Mouse (Mus musculus) cortical plate, adult 2 months (tissue): ENCODE results near the gene Vps37b. TPM values are rescaled to one million over a fixed set of nuclear protein-coding genes. Genes with fewer than 3 reads are reported as not detected.

Experiments
- H3K27ac ChIP-seq: fragments of 200-500 bp; 2 replicates; pipeline ENCODE4 v1.5.1; 2012; ENCODE audit warnings: low read length, control low read depth, inconsistent platforms; ENCODE audit not compliant: insufficient read depth
- H3K4me1 ChIP-seq: fragments of 200-500 bp; 2 replicates; pipeline ENCODE4 v1.6.1; 2011; ENCODE audit warnings: low read length; ENCODE audit not compliant: control insufficient read depth, insufficient read depth
- H3K4me3 ChIP-seq: fragments of 200-500 bp; 2 replicates; pipeline ENCODE4 v1.5.1; 2011; ENCODE audit warnings: mild to moderate bottlenecking, low read length, control low read depth; ENCODE audit not compliant: insufficient read depth
- CTCF ChIP-seq: fragments of 200-500 bp; IDR thresholded peaks from 2 replicates; pipeline ENCODE4 v1.5.1; 2011; ENCODE audit warnings: mild to moderate bottlenecking, control low read depth, low read length; ENCODE audit not compliant: insufficient read depth; ENCODE audit errors: extremely low read depth
- POLR2A ChIP-seq: fragments of 200-500 bp; IDR thresholded peaks from 2 replicates; pipeline ENCODE4 v1.6.1; 2011; ENCODE audit warnings: mild to moderate bottlenecking, low read length, control low read depth; ENCODE audit not compliant: insufficient read depth; ENCODE audit errors: extremely low read depth
- polyA plus RNA-seq: library from polyadenylated mRNA; depleted of rRNA; stranded (reverse); fragments of >200 nt; gene quantifications from 2 replicates; pipeline ENCODE4 v1.2.3, GENCODE M21; 2012

Gene Vps37b
- polyA plus RNA-seq, 1 experiment = 48.4 TPM

DNA sequence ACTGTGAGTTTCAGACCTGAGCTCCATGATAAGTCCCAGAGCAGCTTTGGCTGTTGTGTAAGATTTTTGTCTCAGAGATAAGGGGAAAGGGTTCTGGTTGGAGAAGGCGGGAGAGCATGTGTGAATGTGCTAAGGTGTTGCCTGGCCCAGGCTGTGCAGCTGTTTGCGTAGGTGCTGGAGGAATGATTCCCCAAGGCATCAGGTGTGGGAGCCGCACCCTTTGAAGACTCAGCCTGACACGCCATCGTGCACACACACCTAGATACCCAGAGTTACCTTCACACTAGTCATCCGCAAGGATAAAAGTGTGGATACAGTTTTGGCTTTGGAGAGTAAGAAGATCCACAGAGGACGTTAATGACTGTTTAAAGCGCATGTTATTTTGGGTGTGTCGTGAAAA, 3.3 kb upstream of the Vps37b start:
- TF ChIP-seq CTCF = no peak
- no peak for TF ChIP-seq POLR2A
- Histone ChIP-seq H3K27ac (no peak overlapping the region), H3K4me3 (no peak overlapping the region), H3K4me1 (no peaks in the 10 kb centered on the region)

DNA sequence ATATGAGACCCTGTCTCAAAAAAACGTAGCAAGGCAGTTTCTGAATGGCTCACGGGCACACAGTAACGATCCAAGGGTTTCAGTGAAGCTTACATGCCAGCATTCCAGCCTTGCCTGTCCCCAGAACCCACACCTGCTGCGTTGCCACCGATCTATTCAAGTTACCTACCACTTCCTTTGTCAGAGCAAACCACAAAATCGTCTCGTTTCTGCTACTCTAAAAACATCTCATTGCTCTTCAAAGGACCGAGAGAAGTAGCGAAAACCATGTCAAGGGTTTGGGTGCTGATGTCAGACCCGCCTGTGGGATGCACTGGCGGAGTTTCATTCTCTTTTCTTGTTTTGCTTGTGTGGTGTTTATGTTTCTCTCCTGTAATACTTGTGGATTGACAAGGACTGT, 2.4 kb upstream of the Vps37b start:
- H3K4me3 ChIP-seq = no peak overlapping the region
- TF ChIP-seq POLR2A (no peak), CTCF (no peak)
- no peak overlapping the region for H3K27ac ChIP-seq
- peaks cover under 1% of the 10 kb centered on the region; the same call in 1 of the 2 replicates for H3K4me1 ChIP-seq

DNA sequence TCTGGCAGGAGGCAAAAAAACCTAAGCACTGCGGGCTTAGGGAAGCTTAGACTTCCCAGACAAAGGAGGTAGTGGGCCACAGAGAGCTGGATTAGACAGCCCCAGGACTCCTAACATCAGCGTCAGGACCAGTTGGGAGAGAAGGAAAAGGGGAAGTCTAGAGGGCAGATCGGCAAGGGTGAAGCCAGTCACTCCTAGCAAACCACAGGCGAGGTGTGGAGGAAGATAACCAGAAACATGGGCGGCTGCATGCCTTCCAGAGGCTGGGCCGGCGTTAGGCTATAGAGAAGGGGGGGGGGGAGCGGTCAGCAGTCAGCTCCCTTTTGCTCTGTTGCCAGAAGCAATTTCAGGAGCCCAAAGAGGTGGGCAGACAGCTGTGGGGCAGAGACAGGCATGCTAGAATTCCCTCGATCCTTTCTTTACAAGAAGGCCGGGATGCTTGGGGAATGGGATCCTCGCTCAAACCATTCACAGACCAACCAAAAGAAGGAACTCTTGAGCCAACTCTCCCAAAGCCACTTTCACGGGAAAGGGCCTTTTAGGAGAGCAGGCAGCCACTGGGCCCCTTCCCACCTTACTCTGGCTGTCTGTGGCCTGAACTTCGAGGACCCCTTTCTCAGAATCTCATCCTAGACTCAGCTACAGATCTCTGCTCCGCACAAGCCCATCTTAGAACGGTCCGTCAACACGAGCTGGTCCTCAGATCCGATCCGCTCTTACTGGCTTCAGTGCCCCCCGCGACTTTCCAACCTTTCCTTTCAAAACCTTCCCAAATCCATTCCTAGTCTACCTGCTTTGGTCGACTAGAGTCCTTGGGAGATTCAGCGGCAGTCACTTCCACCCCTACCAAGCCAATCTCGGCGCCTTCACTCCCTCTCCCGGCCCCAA, 758 bp downstream of the Vps37b start:
- Histone ChIP-seq H3K4me3 (peak overlapping the region; percentile 86), H3K27ac (peak overlapping the region; percentile 75), H3K4me1 (peaks cover 4% of the 10 kb centered on the region; the same call in 1 of the 2 replicates)
- TF ChIP-seq POLR2A (no peak), CTCF (no peak)

DNA sequence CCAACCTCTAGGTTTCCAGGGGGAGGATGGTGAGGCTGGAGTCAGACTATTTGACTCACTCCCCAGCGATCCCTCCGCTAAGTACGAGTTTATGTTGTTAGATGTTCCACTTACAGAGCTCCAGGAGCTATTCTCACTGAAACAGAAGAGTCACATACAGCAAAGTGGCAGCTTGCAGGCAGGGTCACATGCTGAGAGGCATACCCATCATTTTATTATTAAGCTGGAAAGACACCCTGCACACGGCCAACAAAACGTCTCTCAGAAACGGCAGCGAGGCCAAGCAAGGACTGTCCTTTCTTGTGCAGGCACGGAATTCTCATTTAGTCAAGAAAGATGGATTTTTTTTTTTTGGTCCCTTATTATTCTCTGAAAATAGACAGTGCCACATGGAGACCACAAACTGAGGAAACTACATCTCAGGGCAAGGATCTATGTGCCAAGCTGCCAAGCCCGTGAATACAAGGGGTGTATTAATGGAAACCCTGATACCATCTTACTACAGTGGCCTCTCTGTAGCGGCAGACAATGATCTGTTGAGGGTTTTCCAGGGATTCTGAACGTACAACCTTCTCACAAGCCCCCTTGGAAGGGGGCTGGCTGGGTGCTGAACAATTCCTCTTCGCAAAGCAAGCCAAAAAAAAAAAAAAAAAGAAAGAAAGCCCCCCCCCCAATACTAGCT, 1.5 kb downstream of the Vps37b start:
- peaks cover 8% of the 10 kb centered on the region; the same call in 1 of the 2 replicates for H3K4me1 ChIP-seq
- peak overlapping the region; percentile 86 for H3K4me3 ChIP-seq
- H3K27ac ChIP-seq = no peak overlapping the region
- no peak for TF ChIP-seq CTCF
- 0 out of 2 replicates have a peak, but pooled peaks have one; percentile 23 for TF ChIP-seq POLR2A

DNA sequence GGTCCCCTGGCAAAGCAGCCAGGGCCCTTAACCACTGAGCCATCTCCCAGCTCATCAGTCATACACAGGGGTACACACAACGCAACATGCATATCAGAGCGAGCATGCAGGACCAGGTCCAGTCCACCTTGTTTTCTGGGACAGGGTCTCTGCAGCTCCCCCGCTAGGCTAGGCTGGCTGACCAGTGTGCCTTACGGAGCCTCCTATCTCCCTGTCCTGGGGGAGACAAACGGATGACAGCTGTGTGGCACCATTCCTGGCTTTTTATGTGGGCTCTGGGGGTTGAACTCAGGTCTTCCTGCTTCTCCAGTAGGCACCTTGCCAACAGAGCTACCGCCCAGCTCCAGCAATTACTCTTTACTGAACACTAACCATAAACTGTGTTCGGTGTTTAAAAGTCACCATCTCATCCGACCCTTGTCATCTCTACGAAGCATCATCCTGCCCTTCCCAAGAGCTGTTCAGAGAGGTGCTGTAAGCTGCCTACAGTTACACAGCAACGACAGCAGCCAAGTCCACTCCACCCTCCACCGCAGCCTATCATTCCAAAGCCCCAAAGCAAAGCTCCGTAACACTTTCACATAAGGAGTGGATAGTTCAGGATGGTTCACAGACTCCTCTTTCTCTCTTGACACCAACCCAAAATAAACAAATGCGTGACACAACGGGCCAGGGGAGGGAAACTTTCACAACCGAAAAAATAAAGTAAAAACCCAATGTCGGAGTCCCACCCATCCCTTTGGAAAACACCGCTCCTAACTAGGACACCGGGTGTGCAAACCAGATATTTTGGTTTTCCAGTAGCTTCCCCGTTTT, 2.6 kb downstream of the Vps37b start:
- H3K27ac ChIP-seq = no peak overlapping the region
- peak overlapping the region; percentile 32 for H3K4me3 ChIP-seq
- TF ChIP-seq POLR2A (no peak), CTCF (no peak)
- H3K4me1 ChIP-seq = peaks cover 11% of the 10 kb centered on the region

DNA sequence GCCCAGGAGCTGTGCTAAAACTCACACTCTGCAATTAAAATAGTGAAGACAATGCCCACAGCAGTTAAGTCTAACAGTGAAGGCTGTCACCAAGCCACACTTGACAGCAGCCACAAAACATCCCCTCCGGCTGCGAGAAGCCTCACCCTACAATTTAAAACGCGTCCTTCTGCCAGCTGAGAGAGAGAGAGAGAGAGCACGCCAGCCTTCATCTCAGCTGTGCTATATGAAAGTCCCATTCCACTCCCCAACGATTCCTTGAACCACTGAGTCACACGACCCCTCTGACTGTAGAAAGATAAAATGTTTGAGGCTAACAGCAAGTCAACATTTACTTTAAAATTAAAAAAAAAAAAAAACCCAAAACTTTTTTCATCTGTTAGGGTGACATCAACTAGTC, 3.4 kb downstream of the Vps37b start:
- Histone ChIP-seq H3K27ac (no peak overlapping the region), H3K4me3 (peak overlapping the region; percentile 32; the same call in 1 of the 2 replicates), H3K4me1 (peaks cover 11% of the 10 kb centered on the region)
- TF ChIP-seq POLR2A = no peak
- TF ChIP-seq CTCF = no peak

DNA sequence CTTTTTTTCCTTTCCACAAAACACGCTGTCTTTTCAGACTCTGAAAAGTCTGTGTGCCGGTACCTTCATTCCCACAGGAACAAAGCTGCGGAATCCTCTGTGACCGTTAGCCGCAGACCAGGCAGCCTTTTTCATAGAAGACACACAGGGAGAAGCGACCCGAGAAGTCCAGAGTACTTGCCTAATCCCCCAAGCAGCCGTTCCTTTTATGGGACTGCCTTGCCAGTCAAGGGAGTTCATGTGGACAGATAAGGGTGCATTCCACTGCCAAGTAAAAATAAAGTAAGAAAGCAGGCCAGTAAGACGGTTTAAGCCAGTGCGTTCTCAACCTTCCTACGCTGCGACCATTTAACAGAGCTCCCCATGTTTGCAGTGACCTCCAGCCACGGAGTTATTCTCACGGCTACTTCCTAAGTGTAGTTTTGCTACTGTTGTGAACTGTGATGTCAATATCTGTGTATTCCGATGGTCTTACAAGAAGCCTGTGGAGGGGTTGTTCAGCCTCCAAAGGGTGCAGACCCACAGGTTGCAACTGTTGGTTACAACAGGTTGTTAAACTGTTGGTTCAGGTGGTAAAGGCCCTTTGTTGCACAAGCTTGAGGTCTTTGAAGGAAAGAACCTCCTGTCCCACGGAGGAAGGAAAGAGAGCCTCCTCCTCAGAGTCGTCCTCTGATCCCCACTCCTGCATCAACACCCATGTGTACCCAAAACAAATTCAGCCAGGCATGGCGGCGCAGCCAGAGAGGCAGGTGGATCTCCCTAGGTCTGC, 4.2 kb downstream of the Vps37b start:
- no peak for TF ChIP-seq POLR2A
- TF ChIP-seq CTCF = no peak
- H3K4me3 ChIP-seq = no peak overlapping the region
- no peak overlapping the region for H3K27ac ChIP-seq
- peaks cover 11% of the 10 kb centered on the region for H3K4me1 ChIP-seq

GRCm38 (mm10) chr5:124026568-124026967, 5.5 kb downstream of the Vps37b start:
- TF ChIP-seq POLR2A (no peak), CTCF (no peak)
- H3K27ac ChIP-seq = no peak overlapping the region
- H3K4me1 ChIP-seq = peaks cover 12% of the 10 kb centered on the region
- no peak overlapping the region for H3K4me3 ChIP-seq
